Mouse (Mus musculus) MN1 (cell line): ENCODE measurements around the gene Mylk2.
A peak's percentile ranks its signal among the peaks of the same experiment; 100 is the strongest.

Experiments used
- DNase-seq: peaks from one replicate; pipeline ENCODE4 v3.0.0-alpha.2; 2016; ENCODE audit warnings: low spot score

Mylk2 gene

GRCm38 (mm10) chr2:152914310-152915120 is 3.4 kb downstream of the Mylk2 start:
- peak; percentile 95 for DNase-seq

- no peak for DNase-seq
These were observed 4.3 kb downstream of the Mylk2 start for GRCm38 (mm10) chr2:152915453-152915852.

- no peak for DNase-seq
These were observed 5.0 kb downstream of the Mylk2 start for GRCm38 (mm10) chr2:152916111-152916510.

- no peak for DNase-seq
These were observed 6.5 kb downstream of the Mylk2 start for GRCm38 (mm10) chr2:152917671-152918070.

GRCm38 (mm10) chr2:152922376-152922775 is 11.2 kb downstream of the Mylk2 start:
- DNase-seq = no peak

- no peak for DNase-seq
These were observed 12.5 kb downstream of the Mylk2 start for GRCm38 (mm10) chr2:152923621-152924020.

- DNase-seq = no peak
These were observed 13.0 kb downstream of the Mylk2 start for GRCm38 (mm10) chr2:152924128-152924527.

- no peak for DNase-seq
These were observed 13.4 kb downstream of the Mylk2 start for GRCm38 (mm10) chr2:152924543-152924942.

GRCm38 (mm10) chr2:152925189-152925872 is 14.2 kb downstream of the Mylk2 start:
- peak; percentile 59 for DNase-seq

- DNase-seq = no peak
These were observed 15.7 kb downstream of the Mylk2 start for GRCm38 (mm10) chr2:152926896-152927295.

- DNase-seq = no peak
These were observed 16.2 kb downstream of the Mylk2 start for GRCm38 (mm10) chr2:152927371-152927770.

GRCm38 (mm10) chr2:152928219-152928987 is 17.3 kb downstream of the Mylk2 start:
- DNase-seq = no peak

GRCm38 (mm10) chr2:152928988-152929370 is 17.8 kb downstream of the Mylk2 start:
- no peak for DNase-seq

GRCm38 (mm10) chr2:152930276-152930675 is 19.1 kb downstream of the Mylk2 start:
- DNase-seq = peak; percentile 66

- DNase-seq = no peak
These were observed 20.5 kb downstream of the Mylk2 start for GRCm38 (mm10) chr2:152931456-152932160.

GRCm38 (mm10) chr2:152933048-152933447 is 21.9 kb downstream of the Mylk2 start, which contains the start of gene Foxs1:
Gene Foxs1 (minus strand): TSS chr2:152933208.
- DNase-seq = peak; percentile 76

GRCm38 (mm10) chr2:152933614-152934013 is 22.5 kb downstream of the Mylk2 start:
- DNase-seq = peak; percentile 83

- peak; percentile 48 for DNase-seq
These were observed 28.7 kb downstream of the Mylk2 start for GRCm38 (mm10) chr2:152939846-152940245.

- no peak for DNase-seq
These were observed 30.0 kb downstream of the Mylk2 start for GRCm38 (mm10) chr2:152941106-152941505.

GRCm38 (mm10) chr2:152941776-152942175 is 30.6 kb downstream of the Mylk2 start:
- no peak for DNase-seq

- no peak for DNase-seq
These were observed 31.9 kb downstream of the Mylk2 start for GRCm38 (mm10) chr2:152942898-152943515.
